Mouse (Mus musculus): Measurements from ENCODE around the gene Rrm2. TPM values are rescaled to one million over a fixed set of nuclear protein-coding genes. Genes with fewer than 3 reads are reported as not detected.
A peak's percentile ranks its signal among the peaks of the same experiment; 100 is the strongest.

Rrm2 gene
- polyA plus RNA-seq, 1 experiment from 2014 or later, result 394 TPM

- Histone ChIP-seq H3K36me3 (no peaks in the 10 kb centered on the region), H3K4me3 (replicated peaks) (no peak overlapping the region), H3K4me1 (replicated peaks) (peaks cover 7% of the 10 kb centered on the region), H3K27ac (no peak overlapping the region), H3K27me3 (no peaks in the 10 kb centered on the region), H3K4me2 (no peak overlapping the region), H3K9me3 (no peaks in the 10 kb centered on the region), H3K9ac (replicated peaks) (no peak overlapping the region)
- ATAC-seq (ENCODE audit: insufficient number of reproducible peaks, insufficient read depth, low FRiP score, low TSS enrichment, low read depth), result no peak
- 66% methylated on average over 5 of the region's 5 CpGs for WGBS
These were observed 46.7 kb downstream of the Rrm2 start for GRCm38 (mm10) chr12:24754693-24755092.

GRCm38 (mm10) chr12:24755471-24755870, 47.4 kb downstream of the Rrm2 start:
- Histone ChIP-seq H3K4me2 (no peak overlapping the region), H3K27ac (no peak overlapping the region), H3K27me3 (no peaks in the 10 kb centered on the region), H3K4me3 (replicated peaks) (no peak overlapping the region), H3K36me3 (no peaks in the 10 kb centered on the region), H3K9ac (replicated peaks) (no peak overlapping the region), H3K4me1 (replicated peaks) (peaks cover 7% of the 10 kb centered on the region), H3K9me3 (no peaks in the 10 kb centered on the region)
- ATAC-seq (ENCODE audit: insufficient number of reproducible peaks, insufficient read depth, low FRiP score, low TSS enrichment, low read depth), result no peak
- WGBS, result 90% methylated on average over 9 of the region's 9 CpGs

GRCm38 (mm10) chr12:24757387-24757786, 49.3 kb downstream of the Rrm2 start:
- no peaks in the 10 kb centered on the region for H3K27me3 ChIP-seq
- H3K4me1 ChIP-seq (replicated peaks), result peaks cover 12% of the 10 kb centered on the region
- no peak overlapping the region for H3K4me2 ChIP-seq
- no peak for ATAC-seq (ENCODE audit: insufficient number of reproducible peaks, insufficient read depth, low FRiP score, low TSS enrichment, low read depth)
- no peak overlapping the region for H3K27ac ChIP-seq
- no peak overlapping the region for H3K4me3 ChIP-seq (replicated peaks)
- H3K9ac ChIP-seq (replicated peaks), result no peak overlapping the region
- no peaks in the 10 kb centered on the region for H3K9me3 ChIP-seq
- no peaks in the 10 kb centered on the region for H3K36me3 ChIP-seq

GRCm38 (mm10) chr12:24758374-24758773, 50.3 kb downstream of the Rrm2 start:
- Histone ChIP-seq H3K4me3 (replicated peaks) (no peak overlapping the region), H3K27ac (no peak overlapping the region), H3K4me1 (replicated peaks) (peaks cover 21% of the 10 kb centered on the region), H3K9me3 (no peaks in the 10 kb centered on the region), H3K9ac (replicated peaks) (no peak overlapping the region), H3K36me3 (no peaks in the 10 kb centered on the region), H3K27me3 (no peaks in the 10 kb centered on the region), H3K4me2 (no peak overlapping the region)
- no peak for ATAC-seq (ENCODE audit: insufficient number of reproducible peaks, insufficient read depth, low FRiP score, low TSS enrichment, low read depth)
- WGBS, result 17% methylated on average over 6 of the region's 6 CpGs

- H3K9ac ChIP-seq (replicated peaks), result no peak overlapping the region
- WGBS, result 2% methylated on average over 3 of the region's 3 CpGs
- H3K4me2 ChIP-seq, result peak overlapping the region; percentile 30
- no peaks in the 10 kb centered on the region for H3K27me3 ChIP-seq
- H3K9me3 ChIP-seq, result no peaks in the 10 kb centered on the region; the same call in 1 of the 2 replicates
- peaks cover 21% of the 10 kb centered on the region for H3K4me1 ChIP-seq (replicated peaks)
- no peak overlapping the region for H3K4me3 ChIP-seq (replicated peaks)
- ATAC-seq (ENCODE audit: insufficient number of reproducible peaks, insufficient read depth, low FRiP score, low TSS enrichment, low read depth), result peak; percentile 76; the same call in 1 of the 2 replicates
- peak overlapping the region; percentile 36; the same call in 1 of the 2 replicates for H3K27ac ChIP-seq
- H3K36me3 ChIP-seq, result no peaks in the 10 kb centered on the region
These were observed 54.2 kb downstream of the Rrm2 start for GRCm38 (mm10) chr12:24762253-24762652.

Other genes starting within 250 kb of the Rrm2 start
- gene Taf1b, start 209.9 kb upstream of the Rrm2 start, polyA plus RNA-seq (2016; fragmentation: Nextera tagmentation; extraction: Ambion mirVana), result 31.9 and 32.0 TPM in 2 replicates
- gene Grhl1, start 136.0 kb upstream of the Rrm2 start, polyA plus RNA-seq (2016; fragmentation: Nextera tagmentation; extraction: Ambion mirVana), result 2.0 and 3.0 TPM in 2 replicates
- gene Klf11, start 57.0 kb upstream of the Rrm2 start, polyA plus RNA-seq (2016; fragmentation: Nextera tagmentation; extraction: Ambion mirVana), result 12.0 and 12.8 TPM in 2 replicates
- gene Cys1, start 26.4 kb upstream of the Rrm2 start, polyA plus RNA-seq (2016; fragmentation: Nextera tagmentation; extraction: Ambion mirVana), result 1.3 and 2.6 TPM in 2 replicates
- gene Mboat2, start 122.6 kb downstream of the Rrm2 start, polyA plus RNA-seq (2016; fragmentation: Nextera tagmentation; extraction: Ambion mirVana), result 56.3 and 59.1 TPM in 2 replicates